Comparison of ENCODE assay signal across 21 mouse cellular contexts in genomic region chr15:25236191-25236723, GRCm38 (mm10).
"Had no signal": no experiment of that assay in that cellular context is flagged by ENCODE, and none has a peak within 500 bp of the region (broad histone marks: within the 10 kb centered on the region; RNA-seq: fewer than 3 reads in every experiment).

No protein-coding gene starts in this region.

- H3K27ac ChIP-seq: heart, embryonic 10.5 days; hindbrain, embryonic 13.5 days; hindbrain, embryonic 15.5 days; hindbrain, postnatal 0 days; layer of hippocampus, adult 2 months; left cerebral cortex, adult 2 months; limb, embryonic 13.5 days; limb, embryonic 15.5 days; liver, embryonic 12.5 days; liver, embryonic 14.5 days had no signal

- H3K4me1 ChIP-seq: heart, embryonic 10.5 days; heart, embryonic 12.5 days; limb, embryonic 13.5 days; limb, embryonic 15.5 days; liver, embryonic 12.5 days had no signal

- H3K4me3 ChIP-seq: heart, embryonic 10.5 days; heart, embryonic 12.5 days; hindbrain, embryonic 13.5 days; hindbrain, embryonic 15.5 days; layer of hippocampus, adult 2 months; left cerebral cortex, adult 2 months; limb, embryonic 13.5 days; limb, embryonic 15.5 days; liver, embryonic 12.5 days had no signal

- H3K4me2 ChIP-seq: heart, embryonic 12.5 days; hindbrain, embryonic 13.5 days; hindbrain, embryonic 15.5 days; limb, embryonic 13.5 days; limb, embryonic 15.5 days; liver, embryonic 12.5 days had no signal

- ATAC-seq: hindbrain, postnatal 0 days; intestine, embryonic 16.5 days; liver, embryonic 12.5 days had no signal

- H3K9ac ChIP-seq: heart, embryonic 12.5 days; hindbrain, embryonic 13.5 days; hindbrain, embryonic 15.5 days; limb, embryonic 13.5 days; limb, embryonic 15.5 days; liver, embryonic 12.5 days; liver, embryonic 14.5 days had no signal

- H3K36me3 ChIP-seq: heart, embryonic 10.5 days; heart, embryonic 12.5 days; hindbrain, embryonic 13.5 days; hindbrain, embryonic 15.5 days; limb, embryonic 13.5 days; limb, embryonic 15.5 days; liver, embryonic 12.5 days had no signal

- DNase-seq: gastrocnemius, postnatal 14 days; gastrocnemius, postnatal 36 days; heart, adult 18-20 months; heart, postnatal 10 days; kidney, adult 11 months; kidney, adult 8-10 months; kidney, postnatal 10 days; kidney, postnatal 25 days; kidney, postnatal 4 days had no signal

- H3K27me3 ChIP-seq: heart, embryonic 12.5 days; hindbrain, embryonic 13.5 days; hindbrain, embryonic 15.5 days; limb, embryonic 13.5 days; limb, embryonic 15.5 days; liver, embryonic 12.5 days had no signal

- H3K9me3 ChIP-seq: heart, embryonic 10.5 days; heart, embryonic 12.5 days; hindbrain, embryonic 13.5 days; hindbrain, embryonic 15.5 days; limb, embryonic 13.5 days; limb, embryonic 15.5 days; liver, embryonic 12.5 days had no signal
